23 mouse cellular contexts compared by ENCODE assay signal in the genomic region with DNA sequence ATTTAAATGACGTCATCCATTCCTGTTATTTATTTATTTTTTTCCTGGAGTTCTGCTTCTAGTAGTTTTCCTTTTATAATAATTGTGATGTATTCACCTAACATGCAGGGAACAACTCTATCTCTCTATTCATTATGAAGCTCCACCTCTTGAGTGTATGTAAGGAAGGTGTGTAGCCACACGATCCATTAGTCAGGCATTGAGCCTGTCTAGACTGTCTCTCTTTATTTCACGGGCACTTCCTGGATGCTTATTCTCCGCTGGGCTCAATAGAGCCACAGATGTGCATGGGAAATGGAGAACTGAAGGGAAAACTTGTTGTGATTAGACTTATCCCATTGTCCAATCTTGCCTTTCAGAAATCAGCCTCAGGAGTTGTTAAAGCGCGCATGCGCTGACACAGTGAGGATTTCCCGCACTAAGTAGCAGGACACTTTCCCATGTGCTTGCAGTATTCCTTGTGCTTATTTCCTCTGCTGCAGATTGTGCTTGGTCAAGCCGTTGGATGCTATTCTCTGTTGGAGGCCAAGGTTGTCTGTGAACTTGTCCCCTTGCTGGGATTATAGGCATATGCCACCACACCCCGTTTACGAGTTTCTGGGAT.
DNase-seq lines count a peak whose midpoint lies in the region; ATAC-seq lines count a peak whose summit lies in the region.
"Had no signal": no experiment of that assay in that cellular context is flagged by ENCODE, and none has a peak within 500 bp of the region (broad histone marks: within the 10 kb centered on the region; RNA-seq: fewer than 3 reads in every experiment).

No protein-coding gene starts in this region.

- no peak overlapping the region for H3K4me3 ChIP-seq in midbrain, embryonic 11.5 days (ENCODE audit: low read depth, low read length)
- H3K4me3 ChIP-seq in midbrain, embryonic 10.5 days = no peak overlapping the region
- no peak overlapping the region for H3K4me3 ChIP-seq in midbrain, embryonic 13.5 days (replicated peaks)
- H3K4me3 ChIP-seq in midbrain, embryonic 16.5 days (ENCODE audit: low read depth, low read length) = peak overlapping the region; percentile 10; the same call in 1 of the 2 replicates
- H3K4me3 ChIP-seq: embryonic facial prominence, embryonic 12.5 days; embryonic facial prominence, embryonic 15.5 days; heart, adult 2 months; heart, embryonic 10.5 days; heart, embryonic 13.5 days had no signal

- no peak overlapping the region for H3K27ac ChIP-seq in midbrain, embryonic 11.5 days (ENCODE audit: low read depth, low read length)
- H3K27ac ChIP-seq in midbrain, embryonic 10.5 days (replicated peaks) = no peak overlapping the region
- H3K27ac ChIP-seq in midbrain, embryonic 13.5 days = no peak overlapping the region
- no peak overlapping the region for H3K27ac ChIP-seq in midbrain, embryonic 16.5 days (ENCODE audit: low read length)
- H3K27ac ChIP-seq: embryonic facial prominence, embryonic 12.5 days; embryonic facial prominence, embryonic 15.5 days; heart, adult 2 months; heart, embryonic 10.5 days; heart, embryonic 13.5 days; hindbrain, embryonic 14.5 days had no signal

- 54% methylated on average over 11 of the region's 11 CpGs for WGBS in midbrain, embryonic 11.5 days
- 78% methylated on average over 11 of the region's 11 CpGs for WGBS in midbrain, embryonic 10.5 days
- 51% methylated on average over 11 of the region's 11 CpGs for WGBS in midbrain, embryonic 13.5 days
- 43% methylated on average over 11 of the region's 11 CpGs for WGBS in midbrain, embryonic 16.5 days

- no peak overlapping the region for H3K9ac ChIP-seq in midbrain, embryonic 11.5 days (ENCODE audit: low read length)
- no peak overlapping the region for H3K9ac ChIP-seq in midbrain, embryonic 13.5 days (replicated peaks)
- H3K9ac ChIP-seq in midbrain, embryonic 16.5 days (ENCODE audit: low read depth, low read length) = no peak overlapping the region
- H3K9ac ChIP-seq: embryonic facial prominence, embryonic 12.5 days; embryonic facial prominence, embryonic 15.5 days; heart, embryonic 13.5 days; hindbrain, embryonic 14.5 days had no signal

- no peaks in the 10 kb centered on the region for H3K27me3 ChIP-seq in midbrain, embryonic 11.5 days (ENCODE audit: control insufficient read depth, insufficient read depth, low read length)
- H3K27me3 ChIP-seq in midbrain, embryonic 10.5 days (ENCODE audit: low read depth, poor library complexity, severe bottlenecking) = no peaks in the 10 kb centered on the region
- peaks cover 3% of the 10 kb centered on the region; the same call in 1 of the 2 replicates for H3K27me3 ChIP-seq in midbrain, embryonic 13.5 days
- no peaks in the 10 kb centered on the region for H3K27me3 ChIP-seq in midbrain, embryonic 16.5 days (ENCODE audit: control insufficient read depth, insufficient read depth, low read depth, low read length)
- H3K27me3 ChIP-seq: embryonic facial prominence, embryonic 12.5 days; embryonic facial prominence, embryonic 15.5 days; heart, embryonic 13.5 days had no signal

- peak; percentile 33; the same call in 1 of the 2 replicates for ATAC-seq in midbrain, embryonic 11.5 days (ENCODE audit: low FRiP score)
- 0 out of 2 replicates have a peak, but pooled peaks have one; percentile 55 for ATAC-seq in midbrain, embryonic 13.5 days
- ATAC-seq in midbrain, embryonic 16.5 days = 0 out of 2 replicates have a peak, but pooled peaks have one; percentile 48
- ATAC-seq in megakaryocyte, adult 5-6 weeks (ENCODE audit: poor library complexity, severe bottlenecking) = no peak
- ATAC-seq: activated CD4-positive, CD25-positive, alpha-beta regulatory T cell, adult 4 months; forebrain, embryonic 14.5 days had no signal

- peaks cover 11% of the 10 kb centered on the region for H3K4me1 ChIP-seq in midbrain, embryonic 11.5 days (ENCODE audit: control insufficient read depth, insufficient read depth, low read length)
- peaks cover 35% of the 10 kb centered on the region for H3K4me1 ChIP-seq in midbrain, embryonic 10.5 days
- peaks cover 6% of the 10 kb centered on the region for H3K4me1 ChIP-seq in midbrain, embryonic 13.5 days (replicated peaks)
- no peaks in the 10 kb centered on the region; the same call in 1 of the 2 replicates for H3K4me1 ChIP-seq in midbrain, embryonic 16.5 days (ENCODE audit: control insufficient read depth, insufficient read depth, low read length)
- H3K4me1 ChIP-seq: embryonic facial prominence, embryonic 12.5 days; embryonic facial prominence, embryonic 15.5 days; heart, embryonic 10.5 days; heart, embryonic 13.5 days had no signal

- peak; percentile 85 for DNase-seq in midbrain, embryonic 11.5 days (ENCODE audit: low spot score, missing footprints)
- DNase-seq in midbrain, embryonic 10.5 days (ENCODE audit: low spot score) = no peak
- DNase-seq in cerebellum, adult 18-20 months = no peak
- DNase-seq: adrenal gland, adult 8-10 months; adrenal gland, postnatal 25 days; cerebellum, adult 2 months; cerebellum, adult 9-11 months; cerebellum, postnatal 25 days; gastrocnemius, postnatal 10 days; gastrocnemius, postnatal 36 days; heart, adult 2 months; heart, postnatal 14 days; heart, postnatal 4 days had no signal

- H3K9me3 ChIP-seq in midbrain, embryonic 11.5 days (ENCODE audit: control insufficient read depth, low read length) = no peaks in the 10 kb centered on the region
- H3K9me3 ChIP-seq in midbrain, embryonic 10.5 days (replicated peaks) = no peaks in the 10 kb centered on the region
- H3K9me3 ChIP-seq in midbrain, embryonic 13.5 days = no peaks in the 10 kb centered on the region
- no peaks in the 10 kb centered on the region for H3K9me3 ChIP-seq in midbrain, embryonic 16.5 days (replicated peaks; ENCODE audit: control insufficient read depth, low read length, poor library complexity, severe bottlenecking)
- H3K9me3 ChIP-seq: embryonic facial prominence, embryonic 12.5 days; embryonic facial prominence, embryonic 15.5 days; heart, embryonic 10.5 days; heart, embryonic 13.5 days had no signal

- no peaks in the 10 kb centered on the region for H3K36me3 ChIP-seq in midbrain, embryonic 11.5 days (ENCODE audit: control insufficient read depth, insufficient read depth, low read length)
- no peaks in the 10 kb centered on the region for H3K36me3 ChIP-seq in midbrain, embryonic 10.5 days
- H3K36me3 ChIP-seq in midbrain, embryonic 13.5 days = no peaks in the 10 kb centered on the region
- H3K36me3 ChIP-seq in midbrain, embryonic 16.5 days (ENCODE audit: control insufficient read depth, insufficient read depth, low read length) = no peaks in the 10 kb centered on the region
- H3K36me3 ChIP-seq: embryonic facial prominence, embryonic 12.5 days; embryonic facial prominence, embryonic 15.5 days; heart, embryonic 10.5 days; heart, embryonic 13.5 days had no signal

- no peak overlapping the region for H3K4me2 ChIP-seq in midbrain, embryonic 11.5 days
- H3K4me2 ChIP-seq in midbrain, embryonic 13.5 days (replicated peaks) = peak overlapping the region; percentile 28; the same call in 1 of the 2 replicates
- peak overlapping the region; percentile 37 for H3K4me2 ChIP-seq in midbrain, embryonic 16.5 days (ENCODE audit: low read length)
- H3K4me2 ChIP-seq: embryonic facial prominence, embryonic 12.5 days; embryonic facial prominence, embryonic 15.5 days; heart, embryonic 13.5 days; hindbrain, embryonic 14.5 days had no signal
